Mouse (Mus musculus) common myeloid progenitor, adult 5-6 weeks (primary cell): ENCODE data around the gene Serpina9. TPM values are rescaled to one million over a fixed set of nuclear protein-coding genes. Genes with fewer than 3 reads are reported as not detected.
"Not testable (repeated sequence)": the region's sequence is repeated elsewhere in the genome, so short reads cannot be mapped to it uniquely, and the experiment has no call there.

Experiments used
- ATAC-seq: replicated peaks from 2 replicates; pipeline ENCODE4 v1.8.0; 2016; ENCODE audit warnings: low read depth, mild to moderate bottlenecking, moderate TSS enrichment, inconsistent platforms; ENCODE audit not compliant: poor library complexity, severe bottlenecking
- total RNA-seq: library from RNA; stranded (forward); fragments of 200-1000, 187-1606 nt; gene quantifications from 2 replicates; pipeline ENCODE4 v1.2.3, GENCODE M21; 2017

The Serpina9 gene
- total RNA-seq, 1 experiment from 2014 or later = not detected

GRCm38 (mm10) chr12:103995292-103996072, 18.1 kb downstream of the Serpina9 start:
- ATAC-seq = peak; percentile 82

GRCm38 (mm10) chr12:103992945-103993344, 20.6 kb downstream of the Serpina9 start:
- ATAC-seq = peak; percentile 71

GRCm38 (mm10) chr12:103989857-103990256, 23.7 kb downstream of the Serpina9 start, which contains the start of gene Serpina11:
TSS of gene Serpina11 (minus strand) at chr12:103989957.
- no peak for ATAC-seq

- ATAC-seq = no peak
Measured at GRCm38 (mm10) chr12:103989514-103989767, 24.1 kb downstream of the Serpina9 start.

GRCm38 (mm10) chr12:103988754-103989513, 24.6 kb downstream of the Serpina9 start:
- ATAC-seq = peak; percentile 34; the same call in 1 of the 2 replicates

- ATAC-seq = peak; percentile 75
Measured at GRCm38 (mm10) chr12:103985868-103986267, 27.7 kb downstream of the Serpina9 start.

GRCm38 (mm10) chr12:103984935-103985334, 28.6 kb downstream of the Serpina9 start:
- 0 out of 2 replicates have a peak, but pooled peaks have one; percentile 35 for ATAC-seq

GRCm38 (mm10) chr12:103981646-103982360, 31.8 kb downstream of the Serpina9 start:
- no peak for ATAC-seq

- no peak for ATAC-seq
Measured at GRCm38 (mm10) chr12:103978294-103978693, 35.3 kb downstream of the Serpina9 start.

GRCm38 (mm10) chr12:103977846-103978245, 35.7 kb downstream of the Serpina9 start:
- ATAC-seq = peak; percentile 79

- no peak for ATAC-seq
Measured at GRCm38 (mm10) chr12:103977060-103977459, 36.5 kb downstream of the Serpina9 start.

- no peak for ATAC-seq
Measured at GRCm38 (mm10) chr12:103971080-103971479, 42.5 kb downstream of the Serpina9 start.

GRCm38 (mm10) chr12:103969577-103970116, 43.9 kb downstream of the Serpina9 start:
- no peak for ATAC-seq

GRCm38 (mm10) chr12:103966761-103967160, 46.8 kb downstream of the Serpina9 start:
- ATAC-seq = no peak

- no peak for ATAC-seq
Measured at GRCm38 (mm10) chr12:103963288-103963687, 50.3 kb downstream of the Serpina9 start.

GRCm38 (mm10) chr12:103962860-103963259, 50.7 kb downstream of the Serpina9 start:
- no peak for ATAC-seq

- ATAC-seq = no peak
Measured at GRCm38 (mm10) chr12:103962337-103962736, 51.2 kb downstream of the Serpina9 start.

- ATAC-seq = no peak
Measured at GRCm38 (mm10) chr12:103961716-103962115, 51.8 kb downstream of the Serpina9 start.

GRCm38 (mm10) chr12:103958798-103959197, 54.8 kb downstream of the Serpina9 start, which contains the start of gene Serpina1e:
TSS of gene Serpina1e (minus strand) at chr12:103958975.
- no peak for ATAC-seq

GRCm38 (mm10) chr12:103956555-103956954, 57.0 kb downstream of the Serpina9 start:
- not testable (repeated sequence) for ATAC-seq
